ENCODE assay signal across 13 mouse cellular contexts in the genomic region with DNA sequence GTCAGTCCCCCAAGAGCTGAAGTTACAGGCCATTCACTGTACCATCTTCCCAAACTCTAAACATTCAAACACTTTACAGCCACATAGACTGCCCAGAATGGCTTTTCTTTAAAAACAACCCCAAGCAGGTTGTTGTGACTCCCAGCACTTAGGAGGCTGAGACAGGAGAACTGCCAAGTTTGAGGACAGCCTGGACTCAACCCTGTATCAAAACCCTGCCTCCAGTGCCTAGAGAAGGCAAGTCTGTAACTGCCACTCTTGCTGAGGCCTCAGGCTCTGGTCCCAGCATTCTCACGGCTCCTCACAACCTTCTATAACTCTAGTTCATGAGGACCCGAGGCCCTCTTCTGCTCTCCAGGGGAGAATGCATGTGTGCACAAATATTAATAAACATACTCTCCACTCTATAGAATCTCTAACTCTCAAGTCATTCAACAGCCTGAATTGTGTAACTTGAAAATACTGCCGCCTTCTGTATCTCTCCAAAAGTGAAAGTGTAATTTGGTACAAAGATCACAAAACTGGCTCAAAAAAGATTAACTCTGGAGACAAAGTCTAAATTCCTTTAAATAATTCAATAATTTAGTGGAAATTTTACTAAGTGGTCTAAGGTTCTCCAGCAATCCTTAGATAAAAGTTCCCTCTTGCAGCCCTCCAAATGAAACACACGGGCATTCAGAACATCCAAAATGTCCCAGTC. TPM values are rescaled to one million over a fixed set of nuclear protein-coding genes. Genes with fewer than 3 reads are reported as not detected.
DNase-seq lines count a peak whose midpoint lies in the region; ATAC-seq and TF ChIP-seq lines count a peak whose summit lies in the region.
"Had no signal": no experiment of that assay in that cellular context is flagged by ENCODE, and none has a peak within 500 bp of the region (broad histone marks: within the 10 kb centered on the region; RNA-seq: fewer than 3 reads in every experiment).

No protein-coding gene starts in this region.

- no peak overlapping the region for H3K4me2 ChIP-seq in lung, postnatal 0 days (replicated peaks; ENCODE audit: low read depth, low read length)
- H3K4me2 ChIP-seq in liver, postnatal 0 days (ENCODE audit: low read depth, low read length), result peak overlapping the region; percentile 72

- TF ChIP-seq CTCF in lung, postnatal 0 days (IDR thresholded peaks at IDR 0.05), result no peak
- TF ChIP-seq CTCF in liver, postnatal 0 days (IDR thresholded peaks at IDR 0.05; ENCODE audit: low read depth), result peak; percentile 11; the same call in 1 of the 2 replicates

- peaks cover 20% of the 10 kb centered on the region; the same call in 1 of the 2 replicates for H3K4me1 ChIP-seq in heart, embryonic 10.5 days
- H3K4me1 ChIP-seq in lung, postnatal 0 days (ENCODE audit: insufficient read depth, low read depth, low read length), result peaks cover 4% of the 10 kb centered on the region; the same call in 1 of the 2 replicates
- H3K4me1 ChIP-seq in liver, postnatal 0 days (ENCODE audit: insufficient read depth), result peaks cover 38% of the 10 kb centered on the region

- no peak for TF ChIP-seq EP300 in lung, postnatal 0 days (IDR thresholded peaks at IDR 0.05)
- TF ChIP-seq EP300 in liver, postnatal 0 days (IDR thresholded peaks at IDR 0.05; ENCODE audit: low read depth), result no peak

- ATAC-seq in lung, postnatal 0 days, result no peak
- no peak for ATAC-seq in liver, postnatal 0 days

- no peak for DNase-seq in heart, embryonic 10.5 days (ENCODE audit: low spot score)
- DNase-seq in heart, postnatal 14 days, result no peak
- DNase-seq in lung, postnatal 0 days (ENCODE audit: low spot score), result peak; percentile 21
- DNase-seq in lung, postnatal 10 days, result no peak
- peak; percentile 55 for DNase-seq in adipocyte (ENCODE audit: low spot score)
- DNase-seq in liver, postnatal 0 days, result no peak
- no peak for DNase-seq in right cerebral cortex, postnatal 4 days
- DNase-seq in retina, embryonic 14.5 days (ENCODE audit: low spot score), result no peak
- DNase-seq: adrenal gland, postnatal 14 days; cerebellum, postnatal 14 days; left cerebral cortex, postnatal 4 days; right cerebral cortex, adult 18-20 months; thymus, adult 18-20 months had no signal

- no peaks in the 10 kb centered on the region for H3K36me3 ChIP-seq in heart, embryonic 10.5 days
- H3K36me3 ChIP-seq in lung, postnatal 0 days (ENCODE audit: insufficient read depth, low read length), result no peaks in the 10 kb centered on the region
- H3K36me3 ChIP-seq in liver, postnatal 0 days (replicated peaks; ENCODE audit: insufficient read depth, low read length), result peaks cover 2% of the 10 kb centered on the region; the same call in 1 of the 2 replicates

- no peak overlapping the region for H3K27ac ChIP-seq in heart, embryonic 10.5 days
- peak overlapping the region; percentile 26; the same call in 1 of the 2 replicates for H3K27ac ChIP-seq in lung, postnatal 0 days (ENCODE audit: low read length)
- H3K27ac ChIP-seq in liver, postnatal 0 days (ENCODE audit: low read depth), result peak overlapping the region; percentile 67

- 0 out of 2 replicates have a peak overlapping the region, but pooled peaks have one; percentile 8 for H3K4me3 ChIP-seq in heart, embryonic 10.5 days
- H3K4me3 ChIP-seq in lung, postnatal 0 days (ENCODE audit: low read depth, low read length), result no peak overlapping the region
- peak overlapping the region; percentile 99 for H3K4me3 ChIP-seq in liver, postnatal 0 days (ENCODE audit: low read depth, low read length)

- H3K9me3 ChIP-seq in heart, embryonic 10.5 days, result no peaks in the 10 kb centered on the region
- H3K9me3 ChIP-seq in lung, postnatal 0 days (ENCODE audit: low read length), result no peaks in the 10 kb centered on the region
- H3K9me3 ChIP-seq in liver, postnatal 0 days (ENCODE audit: low read length), result no peaks in the 10 kb centered on the region

- intact Hi-C loops in heart, postnatal 14 days (cut with DNase I), result loop anchor here (5.0 kb wide), 2 partner anchors 44 to 59 kb away; no protein-coding TSS in a partner anchor

- WGBS in heart, embryonic 10.5 days, result 77% methylated on average over 4 of the region's 4 CpGs
- 39% methylated on average over 4 of the region's 4 CpGs for WGBS in lung, postnatal 0 days
- WGBS in liver, postnatal 0 days (ENCODE audit: insufficient replicate concordance), result 49% methylated on average over 4 of the region's 4 CpGs

- H3K9ac ChIP-seq in lung, postnatal 0 days (replicated peaks; ENCODE audit: low read depth), result no peak overlapping the region
- H3K9ac ChIP-seq in liver, postnatal 0 days (replicated peaks), result 0 out of 2 replicates have a peak overlapping the region, but pooled peaks have one; percentile 30

- no peaks in the 10 kb centered on the region for H3K27me3 ChIP-seq in heart, embryonic 10.5 days (ENCODE audit: insufficient read depth, poor library complexity, severe bottlenecking)
- no peaks in the 10 kb centered on the region for H3K27me3 ChIP-seq in lung, postnatal 0 days (replicated peaks; ENCODE audit: insufficient read depth, low read length)
- no peaks in the 10 kb centered on the region for H3K27me3 ChIP-seq in liver, postnatal 0 days (ENCODE audit: insufficient read depth, low read length)

RNA-seq across cellular contexts. Expression of gene Brd4, which starts 2.8 kb away (rescaled TPM):
- 73.1 and 105 TPM in 2 replicates for polyA plus RNA-seq in heart, embryonic 10.5 days (2016; fragmentation: Nextera tagmentation; extraction: Ambion mirVana)
- 10 to 100 TPM; 64.0 to 67.4 TPM for total RNA-seq in heart, postnatal 14 days (2021)
- polyA plus RNA-seq in lung, postnatal 0 days (2015; fragmentation: Nextera tagmentation; extraction: Ambion mirVana), result 33.3 and 37.3 TPM in 2 replicates
- polyA plus RNA-seq in liver, postnatal 0 days (2015; fragmentation: Nextera tagmentation; extraction: Ambion mirVana), result 20.2 and 20.7 TPM in 2 replicates

RNA-seq across cellular contexts. Expression of gene Akap8, which starts 39.3 kb away (rescaled TPM):
- 100 and 115 TPM in 2 replicates for polyA plus RNA-seq in heart, embryonic 10.5 days (2016; fragmentation: Nextera tagmentation; extraction: Ambion mirVana)
- total RNA-seq in heart, postnatal 14 days (2021), result 10 to 100 TPM; 50.0 to 62.5 TPM
- 30.2 and 34.0 TPM in 2 replicates for polyA plus RNA-seq in lung, postnatal 0 days (2015; fragmentation: Nextera tagmentation; extraction: Ambion mirVana)
- 14.5 and 17.3 TPM in 2 replicates for polyA plus RNA-seq in liver, postnatal 0 days (2015; fragmentation: Nextera tagmentation; extraction: Ambion mirVana)

Comparison
In these comparisons a context has a peak if more than half of its experiments do, and no peak if none do; other contexts are left out.
1. DNase-seq: peak in lung, postnatal 0 days (single experiment) and adipocyte (single experiment); none in heart, embryonic 10.5 days (single experiment), heart, postnatal 14 days (0 of 2), lung, postnatal 10 days (single experiment), liver, postnatal 0 days (single experiment), right cerebral cortex, postnatal 4 days (single experiment) and retina, embryonic 14.5 days (single experiment).